Mouse (Mus musculus) bone marrow, adult 2 months (tissue): ENCODE measurements around the gene Mfsd5.

Experiments
- CTCF ChIP-seq: fragments of 200-500 bp; IDR thresholded peaks from 2 replicates; pipeline ENCODE4 v1.5.1; 2011; ENCODE audit warnings: low read length, control low read depth; ENCODE audit not compliant: control insufficient read depth, insufficient read depth
- POLR2A ChIP-seq: fragments of 200-500 bp; IDR thresholded peaks from 2 replicates; pipeline ENCODE4 v1.6.1; 2011; ENCODE audit warnings: low read depth, mild to moderate bottlenecking, control low read depth, low read length, borderline replicate concordance; ENCODE audit not compliant: control insufficient read depth

- TF ChIP-seq POLR2A (no peak), CTCF (no peak)
Measured at GRCm38 (mm10) chr15:102230408-102231321, 48.6 kb upstream of the Mfsd5 start.
